Mouse (Mus musculus): Measurements from ENCODE around the gene Sclt1. TPM values are rescaled to one million over a fixed set of nuclear protein-coding genes. Genes with fewer than 3 reads are reported as not detected.

The Sclt1 gene
- total RNA-seq, 4 experiments from 2014 or later: 18.0 to 22.3 (median 19.6) TPM

DNA sequence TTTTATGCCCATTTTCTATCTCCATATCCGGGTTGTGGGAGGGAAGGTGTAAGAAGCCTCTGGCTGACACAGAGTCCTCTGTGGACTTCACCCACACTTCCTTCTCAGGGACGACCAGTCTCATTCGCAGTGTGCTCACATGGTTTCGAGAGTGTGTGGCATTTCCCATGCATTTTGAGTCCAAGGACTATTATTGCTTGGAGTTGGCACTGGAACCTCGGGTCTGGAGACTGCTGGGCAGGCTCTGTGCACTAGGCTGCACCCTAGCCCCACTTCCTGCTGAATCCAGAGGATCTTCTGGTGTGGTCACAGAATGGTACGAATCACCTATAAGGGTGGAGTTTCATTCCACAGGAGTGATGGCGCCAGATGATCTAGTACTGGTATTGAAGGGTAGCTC, 155.4 kb downstream of the Sclt1 start:
- DNase-seq (ENCODE audit: low spot score in 2 of 2): no peak

DNA sequence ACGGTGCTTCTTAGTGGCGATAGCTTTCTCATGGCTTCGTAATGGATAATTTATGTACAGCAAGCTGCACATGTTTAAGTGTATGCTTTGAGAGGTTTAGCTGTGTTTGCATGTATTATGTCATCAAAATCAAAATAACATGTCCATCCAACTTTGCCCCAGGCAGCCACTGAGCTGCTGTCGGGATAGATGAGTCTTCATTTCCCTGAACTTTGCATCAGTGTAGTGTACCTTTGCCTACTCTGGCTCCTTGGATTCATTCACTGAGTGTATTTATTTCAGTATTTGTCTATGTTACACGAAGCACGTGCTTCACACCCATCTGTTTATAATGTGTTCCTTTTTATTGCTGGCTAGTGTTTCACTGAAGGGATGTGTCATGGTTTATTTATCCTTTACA, 156.0 kb downstream of the Sclt1 start:
- DNase-seq (ENCODE audit: low spot score in 2 of 2): no peak

DNA sequence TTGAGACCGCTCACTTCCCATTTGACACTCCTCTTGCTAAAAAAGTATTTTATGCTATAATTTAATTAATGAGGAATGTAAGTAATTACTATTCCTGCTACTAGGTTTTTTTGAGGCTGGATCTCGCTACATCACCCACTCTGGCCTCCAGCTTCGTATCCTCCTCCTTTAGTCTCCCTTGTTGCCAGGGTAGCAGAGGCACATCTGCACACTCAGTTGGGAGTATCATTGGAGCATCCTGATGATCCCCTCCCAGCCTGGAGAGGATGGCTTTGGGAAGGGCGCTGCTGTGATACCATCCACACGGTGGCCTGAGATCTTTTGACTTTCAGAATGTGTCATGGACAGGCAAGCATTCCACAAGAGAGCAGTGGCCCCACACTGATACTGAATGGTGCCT, 156.8 kb downstream of the Sclt1 start:
- no peak for DNase-seq (ENCODE audit: low spot score in 2 of 2)

DNA sequence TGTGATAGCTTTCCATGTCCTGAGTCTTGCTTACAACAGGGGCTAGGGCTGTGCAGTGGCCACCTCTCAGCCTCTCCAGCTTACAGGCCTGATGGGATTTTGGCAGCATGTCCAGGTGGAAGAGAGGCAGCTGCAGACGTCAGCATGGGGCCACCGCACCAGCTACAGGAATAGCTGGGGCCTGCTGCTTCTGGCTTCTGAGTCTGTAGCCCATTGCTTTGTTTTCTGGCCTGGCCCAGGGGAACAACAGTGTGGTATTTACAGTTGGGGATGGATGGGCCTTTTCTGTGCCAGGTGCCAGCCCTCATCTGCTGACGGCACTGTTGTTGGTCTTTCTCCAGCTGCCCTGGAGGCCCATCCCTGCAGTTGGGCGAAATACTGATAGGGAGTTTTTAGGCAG, 158.7 kb downstream of the Sclt1 start:
- no peak for DNase-seq (ENCODE audit: low spot score in 2 of 2)

DNA sequence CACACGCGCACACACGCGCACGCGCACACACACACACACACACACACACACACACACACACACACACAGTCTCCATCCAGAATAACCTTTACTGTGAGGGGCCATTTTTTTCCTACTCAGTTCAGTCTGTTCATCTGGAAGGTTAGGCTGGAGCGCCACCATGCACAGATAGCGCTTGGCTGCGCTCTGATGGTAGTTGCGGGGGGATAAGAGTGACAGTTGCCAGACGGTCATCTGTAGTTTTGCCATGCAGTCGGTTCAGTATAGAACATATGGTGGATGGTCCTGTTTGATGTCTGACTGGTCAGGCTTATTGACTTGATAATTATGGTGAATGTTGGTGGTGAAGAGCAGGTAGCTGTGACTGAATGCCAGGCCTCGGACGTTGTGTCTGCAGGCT, 159.2 kb downstream of the Sclt1 start:
- no peak for DNase-seq (ENCODE audit: low spot score in 2 of 2)

DNA sequence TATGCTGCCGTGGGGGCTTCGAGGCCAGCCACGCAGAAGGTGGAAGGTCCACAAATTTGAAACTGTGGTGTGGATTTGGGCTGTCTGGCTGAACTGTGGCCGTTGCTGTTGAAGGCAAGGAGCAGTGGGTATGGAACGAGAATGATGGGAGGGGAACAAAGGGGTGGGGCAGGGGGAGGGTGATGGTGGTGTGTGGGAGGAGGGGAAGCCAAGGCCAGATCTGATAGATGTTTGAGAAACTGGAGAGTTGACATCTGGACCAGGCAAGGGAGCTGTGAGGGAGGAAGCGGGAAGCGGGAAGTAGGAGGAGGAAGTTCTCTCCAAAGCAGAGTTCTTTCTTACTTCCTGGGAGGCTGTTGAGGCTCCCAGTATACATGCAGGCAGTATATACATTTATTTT, 160.1 kb downstream of the Sclt1 start:
- DNase-seq (ENCODE audit: low spot score in 2 of 2): no peak

DNA sequence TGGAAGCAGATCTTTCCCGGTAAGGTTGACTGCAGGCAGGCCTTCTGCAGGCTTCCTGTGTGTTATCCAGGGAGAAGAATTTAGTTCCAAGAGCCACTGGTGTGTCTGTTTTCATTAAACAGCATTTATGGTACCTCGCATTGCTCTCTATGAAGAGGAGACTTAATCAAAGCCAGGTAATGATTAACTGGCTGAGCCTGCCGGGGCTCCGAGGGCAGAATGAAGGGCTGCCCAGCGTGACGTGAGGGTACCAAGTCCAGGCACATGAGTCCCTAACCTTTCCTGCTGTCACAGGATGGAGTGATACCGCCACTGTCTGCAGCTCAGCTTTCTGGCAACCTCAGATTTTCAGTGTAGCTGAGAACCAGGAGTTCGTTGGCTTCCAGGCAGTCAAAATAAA, 160.9 kb downstream of the Sclt1 start:
- no peak for DNase-seq (ENCODE audit: low spot score in 2 of 2)

DNA sequence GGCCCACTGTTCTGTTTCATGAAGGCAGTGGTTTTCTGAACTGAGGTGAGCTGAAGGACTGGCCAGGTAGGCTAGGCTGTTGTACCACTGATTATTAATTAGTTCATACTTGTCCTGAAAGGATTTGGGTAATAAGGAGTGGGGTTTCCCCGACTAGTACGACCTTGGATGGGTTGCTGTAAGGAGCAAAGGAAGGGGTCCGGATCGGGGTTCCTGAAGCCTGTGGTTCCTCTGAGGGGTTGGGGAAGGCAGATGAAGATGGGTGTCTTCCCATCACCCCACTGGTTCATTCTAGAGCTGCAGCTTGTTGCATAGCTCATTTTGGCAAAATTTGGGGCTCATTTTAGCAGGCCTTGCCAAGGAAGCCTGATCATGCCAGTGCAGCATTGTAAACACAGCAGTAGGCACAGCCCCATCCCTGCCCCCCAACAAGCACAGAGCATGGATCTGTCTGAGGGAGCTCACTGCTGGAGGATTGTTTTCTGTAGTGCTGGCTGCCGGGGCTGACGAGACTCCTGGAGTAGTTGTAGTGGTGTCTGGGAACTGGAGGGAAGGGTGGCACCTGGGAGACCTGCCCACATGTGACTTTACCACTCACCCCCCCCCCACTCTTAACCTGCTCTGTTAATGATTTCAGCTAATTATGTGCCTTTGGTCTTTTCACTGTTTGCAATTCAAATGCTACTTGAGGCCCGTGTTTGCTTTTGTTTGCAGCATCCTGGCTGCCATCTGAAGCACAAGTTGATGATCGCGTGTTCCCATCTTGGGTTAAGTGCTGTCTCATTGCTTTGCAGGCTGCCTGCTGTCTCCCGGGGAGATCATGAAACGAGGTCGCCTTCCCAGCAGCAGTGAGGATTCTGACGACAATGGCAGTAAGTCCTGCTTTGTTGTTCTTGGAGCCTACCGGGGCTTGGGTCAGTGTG, 161.7 kb downstream of the Sclt1 start:
- DNase-seq (ENCODE audit: low spot score in 2 of 2): no peak

DNA sequence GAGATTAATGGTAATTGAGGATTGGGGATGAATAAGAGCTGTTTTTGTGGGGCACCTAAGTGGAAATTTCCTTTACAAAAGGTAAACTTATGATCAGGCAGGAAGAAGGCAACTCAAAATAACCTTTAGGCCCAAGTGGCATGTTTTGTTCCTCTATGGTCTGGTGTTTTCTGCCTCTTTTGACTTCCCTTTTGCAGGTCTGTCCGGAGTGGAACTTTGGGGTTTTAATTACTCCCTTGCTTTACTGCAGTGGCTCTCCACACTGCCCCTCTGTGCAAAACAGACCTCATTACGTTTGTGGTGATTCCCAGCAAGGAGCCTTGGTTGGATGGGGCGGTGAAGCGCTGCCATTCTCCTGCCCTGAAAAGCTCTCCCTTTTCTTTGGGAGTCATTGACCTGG, 162.4 kb downstream of the Sclt1 start:
- DNase-seq (ENCODE audit: low spot score in 2 of 2): no peak

DNA sequence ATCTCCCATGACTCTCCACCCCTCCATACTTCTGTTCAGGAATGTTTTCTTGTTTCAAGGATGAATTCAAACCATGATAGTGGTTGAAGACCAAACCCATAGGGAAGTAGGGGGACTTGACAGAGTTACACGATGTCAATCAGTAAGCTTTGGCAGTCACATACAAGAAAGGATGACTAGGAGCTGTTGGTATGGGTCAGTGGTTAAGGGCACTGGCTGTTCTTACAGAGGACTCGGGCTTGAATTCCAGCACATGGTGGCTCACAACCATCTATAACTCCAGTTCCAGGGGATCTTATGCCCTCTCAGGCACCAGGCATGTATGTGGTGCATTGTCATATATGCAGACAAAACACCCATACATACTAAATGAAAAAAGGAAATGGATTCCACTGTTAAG, 165.1 kb downstream of the Sclt1 start:
- DNase-seq (ENCODE audit: low spot score in 2 of 2): no peak

Other genes with a start within 250 kb of the Sclt1 start
- gene Jade1, start 186.8 kb downstream of the Sclt1 start, total RNA-seq (2022): 10 to 100 TPM; 46.6 to 57.7 (median 50.1) TPM
- 10 to 100 TPM; 12.0 to 14.1 (median 12.9) TPM for gene D3Ertd751e, start 97 bp upstream of the Sclt1 start, total RNA-seq (2022)

Data from left cerebral cortex, adult 8-10 months (tissue).